Mouse (Mus musculus): ENCODE results near the gene Cnbd2. TPM values are rescaled to one million over a fixed set of nuclear protein-coding genes. Genes with fewer than 3 reads are reported as not detected.

The Cnbd2 gene
- polyA plus RNA-seq, 1 experiment from 2014 or later = 3.9 TPM

- no peak for TF ChIP-seq CTCF (IDR thresholded peaks at IDR 0.05; ENCODE audit: low read depth)
- H3K4me2 ChIP-seq = no peak overlapping the region
- no peak overlapping the region for H3K27ac ChIP-seq (ENCODE audit: low read depth)
- DNase-seq (no peak), ATAC-seq (ENCODE audit: insufficient read depth) (no peak)
- WGBS = 93% methylated on average over 4 of the region's 4 CpGs
- H3K4me1 ChIP-seq (ENCODE audit: insufficient read depth) = no peaks in the 10 kb centered on the region
- peaks cover 50% of the 10 kb centered on the region for H3K36me3 ChIP-seq (ENCODE audit: insufficient read depth)
- H3K27me3 ChIP-seq (ENCODE audit: insufficient read depth, low read length) = no peaks in the 10 kb centered on the region
- no peak overlapping the region for H3K4me3 ChIP-seq (ENCODE audit: low read depth, low read length)
- no peak overlapping the region for H3K9ac ChIP-seq
- no peaks in the 10 kb centered on the region for H3K9me3 ChIP-seq (ENCODE audit: low read depth, low read length)
Observed at GRCm38 (mm10) chr2:156286733-156287132, 25.4 kb upstream of the Cnbd2 start.

GRCm38 (mm10) chr2:156288222-156288621, 23.9 kb upstream of the Cnbd2 start:
- TF ChIP-seq CTCF (IDR thresholded peaks at IDR 0.05; ENCODE audit: low read depth) = no peak
- no peak overlapping the region for H3K9ac ChIP-seq
- H3K4me3 ChIP-seq (ENCODE audit: low read depth, low read length) = no peak overlapping the region
- no peaks in the 10 kb centered on the region for H3K9me3 ChIP-seq (ENCODE audit: low read depth, low read length)
- no peaks in the 10 kb centered on the region for H3K27me3 ChIP-seq (ENCODE audit: insufficient read depth, low read length)
- H3K27ac ChIP-seq (ENCODE audit: low read depth) = no peak overlapping the region
- no peak overlapping the region for H3K4me2 ChIP-seq
- DNase-seq (no peak), ATAC-seq (ENCODE audit: insufficient read depth) (no peak)
- H3K36me3 ChIP-seq (ENCODE audit: insufficient read depth) = peaks cover 51% of the 10 kb centered on the region
- no peaks in the 10 kb centered on the region for H3K4me1 ChIP-seq (ENCODE audit: insufficient read depth)
- 85% methylated on average over 2 of the region's 2 CpGs for WGBS

GRCm38 (mm10) chr2:156289552-156290160, 22.4 kb upstream of the Cnbd2 start:
- ATAC-seq (ENCODE audit: insufficient read depth) (no peak), DNase-seq (no peak)
- H3K36me3 ChIP-seq (ENCODE audit: insufficient read depth) = peaks cover 62% of the 10 kb centered on the region
- no peaks in the 10 kb centered on the region for H3K4me1 ChIP-seq (ENCODE audit: insufficient read depth)
- H3K9ac ChIP-seq = no peak overlapping the region
- no peak overlapping the region for H3K4me2 ChIP-seq
- H3K27me3 ChIP-seq (ENCODE audit: insufficient read depth, low read length) = no peaks in the 10 kb centered on the region
- TF ChIP-seq CTCF (IDR thresholded peaks at IDR 0.05; ENCODE audit: low read depth) = no peak
- 88% methylated on average over 2 of the region's 2 CpGs for WGBS
- no peak overlapping the region for H3K4me3 ChIP-seq (ENCODE audit: low read depth, low read length)
- H3K9me3 ChIP-seq (ENCODE audit: low read depth, low read length) = no peaks in the 10 kb centered on the region
- H3K27ac ChIP-seq (ENCODE audit: low read depth) = no peak overlapping the region

- Histone ChIP-seq H3K4me1 (ENCODE audit: insufficient read depth) (no peaks in the 10 kb centered on the region), H3K27me3 (ENCODE audit: insufficient read depth, low read length) (no peaks in the 10 kb centered on the region), H3K4me2 (no peak overlapping the region), H3K4me3 (ENCODE audit: low read depth, low read length) (no peak overlapping the region), H3K36me3 (ENCODE audit: insufficient read depth) (peaks cover 72% of the 10 kb centered on the region), H3K9me3 (ENCODE audit: low read depth, low read length) (no peaks in the 10 kb centered on the region), H3K9ac (no peak overlapping the region), H3K27ac (ENCODE audit: low read depth) (no peak overlapping the region)
- ATAC-seq (ENCODE audit: insufficient read depth) (no peak), DNase-seq (no peak)
- 83% methylated on average over 1 of the region's 1 CpGs for WGBS
- TF ChIP-seq CTCF (IDR thresholded peaks at IDR 0.05; ENCODE audit: low read depth) = no peak
Observed at GRCm38 (mm10) chr2:156291998-156292397, 20.1 kb upstream of the Cnbd2 start.

GRCm38 (mm10) chr2:156295601-156296063, 16.5 kb upstream of the Cnbd2 start:
- no peak for DNase-seq
- H3K9me3 ChIP-seq (ENCODE audit: low read depth, low read length) = no peaks in the 10 kb centered on the region
- ATAC-seq (ENCODE audit: insufficient read depth) = no peak
- H3K27me3 ChIP-seq (ENCODE audit: insufficient read depth, low read length) = no peaks in the 10 kb centered on the region
- H3K4me1 ChIP-seq (ENCODE audit: insufficient read depth) = no peaks in the 10 kb centered on the region
- H3K4me3 ChIP-seq (ENCODE audit: low read depth, low read length) = no peak overlapping the region
- TF ChIP-seq CTCF (IDR thresholded peaks at IDR 0.05; ENCODE audit: low read depth) = no peak
- WGBS = 89% methylated on average over 2 of the region's 2 CpGs
- H3K9ac ChIP-seq = no peak overlapping the region
- H3K36me3 ChIP-seq (ENCODE audit: insufficient read depth) = peaks cover 71% of the 10 kb centered on the region
- H3K27ac ChIP-seq (ENCODE audit: low read depth) = no peak overlapping the region
- no peak overlapping the region for H3K4me2 ChIP-seq

GRCm38 (mm10) chr2:156296190-156296589, 15.9 kb upstream of the Cnbd2 start:
- Histone ChIP-seq H3K4me1 (ENCODE audit: insufficient read depth) (no peaks in the 10 kb centered on the region), H3K4me2 (no peak overlapping the region), H3K9me3 (ENCODE audit: low read depth, low read length) (no peaks in the 10 kb centered on the region), H3K4me3 (ENCODE audit: low read depth, low read length) (no peak overlapping the region), H3K27ac (ENCODE audit: low read depth) (no peak overlapping the region), H3K27me3 (ENCODE audit: insufficient read depth, low read length) (no peaks in the 10 kb centered on the region), H3K9ac (no peak overlapping the region), H3K36me3 (ENCODE audit: insufficient read depth) (peaks cover 71% of the 10 kb centered on the region)
- DNase-seq (no peak), ATAC-seq (ENCODE audit: insufficient read depth) (no peak)
- WGBS = 81% methylated on average over 3 of the region's 3 CpGs
- TF ChIP-seq CTCF (IDR thresholded peaks at IDR 0.05; ENCODE audit: low read depth) = no peak

GRCm38 (mm10) chr2:156297653-156298052, 14.4 kb upstream of the Cnbd2 start:
- H3K9me3 ChIP-seq (ENCODE audit: low read depth, low read length) = no peaks in the 10 kb centered on the region
- DNase-seq = peak; percentile 77
- H3K36me3 ChIP-seq (ENCODE audit: insufficient read depth) = peaks cover 77% of the 10 kb centered on the region
- TF ChIP-seq CTCF (IDR thresholded peaks at IDR 0.05; ENCODE audit: low read depth) = no peak
- ATAC-seq (ENCODE audit: insufficient read depth) = peak; percentile 77; the same call in 1 of the 2 replicates
- H3K9ac ChIP-seq = no peak overlapping the region
- H3K4me3 ChIP-seq (ENCODE audit: low read depth, low read length) = no peak overlapping the region
- no peak overlapping the region for H3K4me2 ChIP-seq
- no peak overlapping the region for H3K27ac ChIP-seq (ENCODE audit: low read depth)
- H3K27me3 ChIP-seq (ENCODE audit: insufficient read depth, low read length) = no peaks in the 10 kb centered on the region
- no peaks in the 10 kb centered on the region for H3K4me1 ChIP-seq (ENCODE audit: insufficient read depth)
- 45% methylated on average over 3 of the region's 3 CpGs for WGBS

Measured in lung, embryonic 14.5 days (tissue).